Mouse (Mus musculus) pancreas, adult 10 weeks (tissue): ENCODE data around the gene Prkrip1. TPM values are rescaled to one million over a fixed set of nuclear protein-coding genes. Genes with fewer than 3 reads are reported as not detected.

Source experiments
- polyA plus RNA-seq: library from polyadenylated mRNA; stranded (reverse); fragments of 350-450 nt; fragmentation: Illumina TruSeq; extraction: RNeasy Lipid Tissue Mini Kit (QIAGEN cat#74804); gene quantifications from one replicate; pipeline ENCODE4 v1.2.3, GENCODE M21; 2015; ENCODE audit warnings: low read depth, low replicate concordance; ENCODE audit not compliant: insufficient read depth

Gene Prkrip1
- polyA plus RNA-seq: 5.8 TPM

GRCm38 (mm10) chr5:136198474-136199391 is at the start of gene Prkrip1:
TSS of gene Prkrip1 (minus strand) at chr5:136198963.

GRCm38 (mm10) chr5:136246452-136246838 is 47.7 kb upstream of the Prkrip1 start, which contains the start of gene Sh2b2:
TSS of gene Sh2b2 (minus strand) at chr5:136246556.

GRCm38 (mm10) chr5:136170512-136171362 is 28.0 kb downstream of the Prkrip1 start, which contains the start of gene Orai2:
TSS of gene Orai2 (minus strand) at chr5:136170713.

GRCm38 (mm10) chr5:136135571-136136291 is 63.0 kb downstream of the Prkrip1 start, which contains the start of the genes Lrwd1 and Alkbh4:
TSS of gene Lrwd1 (minus strand) at chr5:136136074.
TSS of gene Alkbh4 (plus strand) at chr5:136136146.

Other genes starting within 250 kb of the Prkrip1 start
- 2.0 TPM for gene Ssc4d, start 224.4 kb downstream of the Prkrip1 start, polyA plus RNA-seq
- gene Zp3, start 218.9 kb downstream of the Prkrip1 start, polyA plus RNA-seq: not detected
- 4.0 TPM for gene Dtx2, start 204.2 kb downstream of the Prkrip1 start, polyA plus RNA-seq
- 40.8 TPM for gene Upk3b, start 160.5 kb downstream of the Prkrip1 start, polyA plus RNA-seq
- not detected for gene Upk3bl, start 144.5 kb downstream of the Prkrip1 start, polyA plus RNA-seq
- gene Rasa4, start 115.0 kb downstream of the Prkrip1 start, polyA plus RNA-seq: 12.8 TPM
- gene Polr2j, start 82.3 kb downstream of the Prkrip1 start, polyA plus RNA-seq: 22.9 TPM
- gene Lrwd1, start 62.9 kb downstream of the Prkrip1 start, polyA plus RNA-seq: 3.7 TPM
- gene Alkbh4, start 62.8 kb downstream of the Prkrip1 start, polyA plus RNA-seq: 3.7 TPM
- 8.7 TPM for gene Orai2, start 28.2 kb downstream of the Prkrip1 start, polyA plus RNA-seq
- gene Sh2b2, start 47.6 kb upstream of the Prkrip1 start, polyA plus RNA-seq: 0.55 TPM